Mouse (Mus musculus) stomach, postnatal 0 days (tissue): ENCODE data around the gene Tdpoz2. TPM values are rescaled to one million over a fixed set of nuclear protein-coding genes. Genes with fewer than 3 reads are reported as not detected.
A peak's percentile ranks its signal among the peaks of the same experiment; 100 is the strongest.
"Not testable (repeated sequence)": the region's sequence is repeated elsewhere in the genome, so short reads cannot be mapped to it uniquely, and the experiment has no call there.

Source experiments
- ATAC-seq: fragments of 200-750 bp; cut with Nextera tagmentation; 2 replicates; pipeline ENCODE4 v1.8.0; 2017; ENCODE audit not compliant: low FRiP score, low TSS enrichment
- DNase-seq: peaks from one replicate; pipeline ENCODE4 v3.0.0-alpha.2; 2016; ENCODE audit warnings: low spot score
- H3K27ac ChIP-seq: fragments of 300-500 bp; sonication (generic); replicated peaks from 2 replicates; pipeline ENCODE4 v1.5.1; 2014; ENCODE audit warnings: mild to moderate bottlenecking, control low read depth
- H3K27me3 ChIP-seq: fragments of 300-500 bp; sonication (generic); 2 replicates; pipeline ENCODE4 v1.6.1; 2014; ENCODE audit warnings: low read length; ENCODE audit not compliant: control insufficient read depth, insufficient read depth
- H3K36me3 ChIP-seq: fragments of 300-500 bp; sonication (generic); 2 replicates; pipeline ENCODE4 v1.6.1; 2014; ENCODE audit warnings: low read length, mixed read lengths; ENCODE audit not compliant: control insufficient read depth, insufficient read depth
- H3K4me1 ChIP-seq: fragments of 300-500 bp; sonication (generic); replicated peaks from 2 replicates; pipeline ENCODE4 v1.6.1; 2014; ENCODE audit warnings: antibody characterized with exemption; ENCODE audit not compliant: control insufficient read depth, insufficient read depth
- H3K4me2 ChIP-seq: fragments of 300-500 bp; sonication (generic); replicated peaks from 2 replicates; pipeline ENCODE4 v1.6.1; 2014; ENCODE audit warnings: low read depth, mild to moderate bottlenecking, control low read depth, moderate library complexity
- H3K4me3 ChIP-seq: fragments of 300-500 bp; sonication (generic); 2 replicates; pipeline ENCODE4 v1.5.1; 2014; ENCODE audit warnings: low read depth, low read length, control low read depth
- H3K9ac ChIP-seq: fragments of 300-500 bp; sonication (generic); 2 replicates; pipeline ENCODE4 v1.6.1; 2014; ENCODE audit warnings: mild to moderate bottlenecking, low read length, control low read depth, mixed read lengths
- H3K9me3 ChIP-seq: fragments of 300-500 bp; sonication (generic); 2 replicates; pipeline ENCODE4 v1.6.1; 2016; ENCODE audit warnings: low read length; ENCODE audit not compliant: control insufficient read depth
- CTCF ChIP-seq: IDR thresholded peaks from 2 replicates; pipeline ENCODE4 v1.5.1; 2016; ENCODE audit warnings: antibody characterized with exemption, low read depth, mild to moderate bottlenecking, moderate library complexity
- EP300 ChIP-seq: optimal IDR thresholded peaks from 2 replicates; pipeline ENCODE3; 2016; ENCODE audit warnings: antibody characterized with exemption
- WGBS: fragments of 180-500 bp; shearing (Covaris S2); extraction: QIAGEN DNeasy Blood & Tissue Kit; methylation state at CpG from one replicate; pipeline ENCODE4 v1.1.7; 2014; 5-methylcytosine and 5-hydroxymethylcytosine counted together
- polyA plus RNA-seq: library from polyadenylated mRNA; unstranded; fragments of >200 nt; fragmentation: Nextera tagmentation; extraction: Ambion mirVana; gene quantifications from 2 replicates; pipeline ENCODE4 v1.2.1, GENCODE M21; 2015

The Tdpoz2 gene
- polyA plus RNA-seq, 1 experiment from 2014 or later, result not detected

GRCm38 (mm10) chr3:93608970-93609369 lies 43.5 kb downstream of the Tdpoz2 start:
- not testable (repeated sequence) for H3K9me3 ChIP-seq, H3K4me1 ChIP-seq, H3K4me3 ChIP-seq, ATAC-seq, H3K36me3 ChIP-seq, H3K27me3 ChIP-seq, H3K27ac ChIP-seq, DNase-seq, H3K4me2 ChIP-seq, H3K9ac ChIP-seq
- TF ChIP-seq CTCF, result peak; percentile 81

GRCm38 (mm10) chr3:93601903-93602302 lies 50.6 kb downstream of the Tdpoz2 start:
- TF ChIP-seq EP300 (no peak), CTCF (no peak)
- no peaks in the 10 kb centered on the region for H3K27me3 ChIP-seq
- ATAC-seq (no peak), DNase-seq (no peak)
- H3K4me3 ChIP-seq, result no peak overlapping the region
- H3K36me3 ChIP-seq, result no peaks in the 10 kb centered on the region
- H3K4me1 ChIP-seq, result no peaks in the 10 kb centered on the region
- H3K9ac ChIP-seq, result no peak overlapping the region
- 79% methylated on average over 1 of the region's 1 CpGs for WGBS
- no peak overlapping the region for H3K4me2 ChIP-seq
- H3K9me3 ChIP-seq, result no peaks in the 10 kb centered on the region
- no peak overlapping the region for H3K27ac ChIP-seq

Other genes starting within 250 kb of the Tdpoz2 start
- gene Tchh, start 210.4 kb downstream of the Tdpoz2 start, polyA plus RNA-seq, result 0.86 and 1.1 TPM in 2 replicates
- not detected in 2 replicates for gene Tchhl1, start 183.9 kb downstream of the Tdpoz2 start, polyA plus RNA-seq
- 1,952 and 2,093 TPM in 2 replicates for gene S100a11, start 132.2 kb downstream of the Tdpoz2 start, polyA plus RNA-seq
- gene S100a10, start 97.6 kb downstream of the Tdpoz2 start, polyA plus RNA-seq, result 314 and 375 TPM in 2 replicates
- gene Tdpoz1, start 23.6 kb upstream of the Tdpoz2 start, polyA plus RNA-seq, result not detected in 2 replicates
- gene Gm37596, start 40.4 kb upstream of the Tdpoz2 start, polyA plus RNA-seq, result not detected in 2 replicates
- not detected in 2 replicates for gene Gm5773, start 120.3 kb upstream of the Tdpoz2 start, polyA plus RNA-seq
- gene Tdpoz4, start 143.7 kb upstream of the Tdpoz2 start, polyA plus RNA-seq, result not detected in 2 replicates
- not detected in 2 replicates for gene Tdpoz3, start 173.3 kb upstream of the Tdpoz2 start, polyA plus RNA-seq